Mouse (Mus musculus) central nervous system, embryonic 14 days (tissue): ENCODE measurements around the gene Cfl1. TPM values are rescaled to one million over a fixed set of nuclear protein-coding genes. Genes with fewer than 3 reads are reported as not detected.

Experiments used
- polyA plus RNA-seq: library from polyadenylated mRNA; depleted of rRNA; stranded (reverse); fragments of >200 nt; gene quantifications from 2 replicates; pipeline ENCODE4 v1.2.3, GENCODE M21; 2012; rRNA removed

Cfl1 gene
- 1,583 and 1,664 TPM in 2 replicates for polyA plus RNA-seq

DNA sequence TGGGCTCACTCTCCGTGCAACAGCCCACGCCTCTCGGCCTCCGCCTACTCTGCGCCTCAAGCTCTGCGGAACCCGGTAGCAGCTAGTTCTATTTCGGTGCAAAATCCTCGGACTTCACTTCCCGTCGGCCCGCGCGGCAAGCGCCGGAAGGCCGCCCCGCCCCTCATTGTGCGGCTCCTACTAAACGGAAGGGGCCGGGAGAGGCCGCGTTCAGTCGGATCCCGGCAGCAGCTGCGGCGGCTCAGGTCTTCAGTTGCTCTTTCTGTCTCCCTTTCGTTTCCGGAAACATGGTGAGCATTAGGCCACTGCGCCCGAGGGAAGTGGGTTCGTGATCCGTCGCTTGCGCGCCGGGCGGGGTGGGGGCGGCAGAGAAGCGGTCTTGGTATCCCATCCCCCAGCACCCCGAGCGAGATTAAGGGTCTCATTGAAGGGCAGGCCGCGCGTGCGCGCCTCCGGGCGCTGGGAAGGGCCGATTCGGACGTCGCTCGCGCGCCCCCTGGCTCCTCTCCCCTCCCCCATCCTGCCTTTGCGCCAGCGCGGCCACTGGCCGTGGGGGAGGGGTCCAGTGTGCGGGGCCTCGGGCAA lies at the start of gene Cfl1:
Cfl1 (plus strand) TSS at position 143 of the 585 bp plus-strand sequence.

DNA sequence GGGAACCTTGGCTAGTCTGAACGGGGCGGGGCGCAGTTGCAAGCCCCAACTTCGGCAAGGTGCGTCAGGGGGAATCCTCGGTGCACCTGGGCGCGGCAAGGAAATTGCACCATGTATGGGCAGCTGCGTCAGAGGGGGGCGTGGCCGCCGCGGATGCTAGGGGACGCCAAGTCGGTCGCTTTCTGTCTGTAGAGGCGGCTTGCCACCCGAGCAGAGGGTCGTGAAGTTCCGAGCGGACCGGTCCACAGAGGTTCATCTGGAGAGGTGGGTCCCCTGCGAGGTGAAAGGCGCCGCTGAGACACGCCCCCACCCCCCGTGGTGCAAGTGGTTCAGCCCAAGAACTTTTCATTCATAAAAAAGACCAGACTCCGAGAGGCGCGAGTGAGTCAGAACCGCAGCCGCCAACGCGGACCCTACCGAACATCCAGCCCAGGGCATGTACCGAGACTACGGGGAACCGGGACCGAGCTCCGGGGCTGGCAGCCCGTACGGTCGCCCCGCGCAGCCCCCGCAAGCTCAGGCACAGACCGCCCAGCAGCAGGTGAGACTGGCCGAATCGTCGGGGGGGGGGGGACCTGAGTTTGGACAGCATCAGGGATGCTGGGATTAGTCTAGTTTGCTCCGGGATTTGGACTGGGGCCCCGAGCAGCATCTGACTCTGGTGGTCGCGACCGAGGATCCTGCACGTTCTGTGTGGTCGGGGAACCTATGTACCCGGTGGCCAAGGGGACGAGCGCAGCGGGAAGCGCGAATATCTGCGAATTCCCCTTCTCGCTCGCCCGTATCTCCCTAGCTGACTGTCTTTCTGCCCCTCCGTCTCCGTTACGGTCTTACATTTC lies 42.5 kb upstream of the Cfl1 start, which contains the start of gene Fosl1:
Fosl1 (plus strand) TSS at position 33 of the 839 bp plus-strand sequence.

DNA sequence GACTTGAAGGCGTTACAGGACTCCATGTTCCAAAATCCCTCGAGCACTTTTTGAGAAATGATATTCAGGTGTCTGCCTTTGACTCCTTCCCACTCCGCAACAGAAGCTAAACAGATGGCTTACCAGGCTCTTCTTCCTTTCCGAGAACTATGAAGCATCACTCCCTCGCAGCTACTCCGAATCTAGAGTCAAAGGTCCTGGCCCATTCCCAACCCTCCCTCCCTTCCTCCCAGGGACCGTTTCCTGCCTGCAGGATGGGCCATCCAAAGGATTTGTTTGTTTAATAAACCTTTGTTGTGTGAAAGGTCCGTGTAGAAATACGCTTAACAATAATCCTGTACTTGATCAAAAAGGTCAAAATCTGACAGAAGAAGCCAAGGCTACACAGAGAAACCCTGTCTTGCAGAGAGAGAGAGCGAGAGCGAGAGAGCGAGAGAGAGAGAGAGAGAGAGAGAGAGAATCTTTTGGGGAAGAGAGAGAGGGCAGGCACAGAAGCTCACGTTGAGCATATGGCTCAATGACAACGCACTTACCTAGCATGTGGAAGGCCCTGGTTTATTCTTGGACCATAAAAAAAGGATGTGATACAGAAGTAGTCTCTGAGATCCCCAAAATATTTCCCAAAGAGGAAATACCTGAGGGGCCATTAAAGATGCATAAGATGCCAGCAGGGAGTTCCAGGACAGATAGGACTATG lies 32.4 kb upstream of the Cfl1 start, which contains the start of gene Ccdc85b:
Ccdc85b (minus strand) TSS at position 149 of the 697 bp plus-strand sequence.

DNA sequence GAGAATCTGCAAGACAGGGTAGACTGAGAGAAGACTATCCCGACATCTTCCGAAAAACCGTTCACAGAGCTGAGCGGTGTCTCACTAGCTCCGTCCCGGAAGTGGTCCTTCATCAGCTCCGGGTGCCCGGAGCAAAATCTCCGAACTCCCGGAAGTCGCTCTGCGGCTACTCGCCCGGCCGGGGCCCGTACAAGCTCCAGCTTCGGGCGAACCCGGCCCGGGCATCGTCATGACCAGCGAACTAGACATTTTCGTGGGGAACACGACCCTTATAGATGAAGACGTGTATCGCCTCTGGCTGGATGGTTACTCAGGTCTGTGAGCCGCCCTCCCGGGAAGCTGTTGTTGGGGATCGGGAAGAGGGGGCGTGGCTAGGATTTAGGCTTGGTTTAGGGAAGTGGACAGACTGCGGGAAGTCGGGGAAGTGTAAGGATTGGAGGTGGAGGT lies 29.8 kb upstream of the Cfl1 start, which contains the start of gene Fibp:
Fibp (plus strand) TSS at position 151 of the 447 bp plus-strand sequence.

DNA sequence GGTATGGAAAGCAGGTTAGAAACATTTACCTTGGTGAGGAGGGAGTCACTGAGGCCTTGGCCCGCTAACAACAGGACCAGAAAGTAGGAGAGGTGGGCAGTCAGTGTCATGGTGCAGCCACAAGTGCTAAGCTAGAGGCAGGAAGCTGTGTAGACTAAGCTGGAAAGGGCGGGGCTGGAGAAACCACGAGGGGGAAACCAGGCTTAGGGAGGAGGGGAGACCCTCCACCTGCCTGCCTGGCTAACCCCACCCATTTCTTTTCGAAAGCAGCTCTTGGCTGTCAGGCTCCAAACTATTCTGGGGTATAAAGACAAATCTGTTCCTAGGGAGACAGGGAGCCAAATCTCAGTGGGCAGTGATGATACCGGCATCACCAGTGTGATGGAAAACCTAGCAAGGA lies 21.9 kb upstream of the Cfl1 start, which contains the start of gene Ctsw:
Ctsw (minus strand) TSS at position 134 of the 400 bp plus-strand sequence.

DNA sequence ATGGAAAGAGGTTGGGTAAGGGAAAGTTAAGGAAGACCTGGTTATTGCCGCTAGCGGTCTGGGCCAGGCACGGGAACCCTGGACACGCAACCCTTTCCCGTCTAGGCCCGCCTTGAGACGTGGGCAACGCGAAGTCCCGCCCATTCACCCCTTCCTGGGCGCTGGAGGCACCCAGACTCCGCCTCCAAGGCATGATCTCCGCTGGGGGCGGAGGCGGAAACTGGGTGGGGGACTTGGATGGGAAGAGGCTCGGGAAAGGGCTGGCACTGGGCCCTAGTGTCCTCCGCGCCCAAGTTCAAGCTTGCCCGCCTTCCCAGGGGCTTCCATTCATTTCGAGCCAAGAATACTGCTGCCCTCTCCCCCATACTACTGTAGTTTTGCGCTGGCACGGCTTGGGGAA lies 16.5 kb upstream of the Cfl1 start, which contains the start of gene Efemp2:
Efemp2 (plus strand) TSS at position 235 of the 400 bp plus-strand sequence.

DNA sequence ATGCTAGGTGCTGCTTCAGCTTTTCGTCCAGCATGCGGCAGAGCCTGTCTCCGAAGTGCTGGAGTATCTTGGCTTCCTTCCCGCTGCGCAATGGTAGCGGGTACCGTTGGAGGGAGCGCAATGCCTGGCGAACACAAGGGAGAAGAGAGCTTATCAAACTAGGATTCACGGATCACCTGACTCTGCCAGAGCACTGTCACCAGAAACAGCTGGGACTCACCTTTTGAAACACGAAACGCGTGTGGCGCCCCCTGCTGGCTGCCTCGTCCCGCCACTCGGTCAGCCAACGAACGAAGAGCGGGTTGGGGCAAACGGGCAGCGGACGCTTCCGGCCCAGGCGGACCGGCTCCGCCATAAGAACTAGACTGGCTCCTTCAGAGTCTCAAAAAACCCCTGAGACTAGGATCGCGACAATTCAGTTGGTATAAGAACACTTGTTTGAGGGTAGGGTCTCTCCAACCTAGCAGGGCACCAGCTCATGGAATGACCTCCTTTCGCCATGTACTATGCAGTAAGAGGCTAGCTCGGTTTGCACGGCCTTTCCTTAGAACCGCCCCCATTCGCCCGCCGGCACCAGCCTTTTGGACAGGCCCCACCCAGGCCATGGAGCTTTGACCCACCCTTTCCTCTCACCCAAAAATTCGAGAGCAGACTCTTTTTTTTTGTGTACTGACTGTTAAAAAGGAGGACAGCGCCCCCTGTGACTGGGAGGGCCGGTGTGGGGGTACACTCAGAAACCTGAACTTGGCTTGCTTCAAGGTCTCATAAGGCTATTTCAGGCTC lies 2.3 kb upstream of the Cfl1 start, which contains the start of gene Mus81:
Mus81 (minus strand) TSS at position 635 of the 783 bp plus-strand sequence.

DNA sequence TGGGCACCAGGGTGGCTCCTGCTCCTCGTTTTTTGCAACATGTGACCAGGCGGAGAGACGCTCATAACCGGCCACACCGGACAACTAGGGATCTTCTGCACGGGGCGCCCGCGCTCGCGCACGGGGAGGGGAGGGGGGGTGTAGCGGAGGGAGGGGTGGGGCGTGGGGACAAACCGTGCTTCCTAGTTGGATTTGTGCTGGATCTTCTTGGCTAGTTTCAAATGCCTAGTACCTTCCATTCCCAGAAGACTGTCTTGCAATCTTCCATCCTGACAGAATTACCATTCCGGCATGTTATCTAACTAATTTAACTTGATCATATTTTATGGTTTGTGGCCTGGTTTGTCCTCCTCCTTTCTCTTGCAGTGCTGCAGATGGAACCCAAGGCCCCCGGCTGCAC lies 13.4 kb downstream of the Cfl1 start, which contains the start of gene 1700020D05Rik:
1700020D05Rik (minus strand) TSS at position 101 of the 400 bp plus-strand sequence.

DNA sequence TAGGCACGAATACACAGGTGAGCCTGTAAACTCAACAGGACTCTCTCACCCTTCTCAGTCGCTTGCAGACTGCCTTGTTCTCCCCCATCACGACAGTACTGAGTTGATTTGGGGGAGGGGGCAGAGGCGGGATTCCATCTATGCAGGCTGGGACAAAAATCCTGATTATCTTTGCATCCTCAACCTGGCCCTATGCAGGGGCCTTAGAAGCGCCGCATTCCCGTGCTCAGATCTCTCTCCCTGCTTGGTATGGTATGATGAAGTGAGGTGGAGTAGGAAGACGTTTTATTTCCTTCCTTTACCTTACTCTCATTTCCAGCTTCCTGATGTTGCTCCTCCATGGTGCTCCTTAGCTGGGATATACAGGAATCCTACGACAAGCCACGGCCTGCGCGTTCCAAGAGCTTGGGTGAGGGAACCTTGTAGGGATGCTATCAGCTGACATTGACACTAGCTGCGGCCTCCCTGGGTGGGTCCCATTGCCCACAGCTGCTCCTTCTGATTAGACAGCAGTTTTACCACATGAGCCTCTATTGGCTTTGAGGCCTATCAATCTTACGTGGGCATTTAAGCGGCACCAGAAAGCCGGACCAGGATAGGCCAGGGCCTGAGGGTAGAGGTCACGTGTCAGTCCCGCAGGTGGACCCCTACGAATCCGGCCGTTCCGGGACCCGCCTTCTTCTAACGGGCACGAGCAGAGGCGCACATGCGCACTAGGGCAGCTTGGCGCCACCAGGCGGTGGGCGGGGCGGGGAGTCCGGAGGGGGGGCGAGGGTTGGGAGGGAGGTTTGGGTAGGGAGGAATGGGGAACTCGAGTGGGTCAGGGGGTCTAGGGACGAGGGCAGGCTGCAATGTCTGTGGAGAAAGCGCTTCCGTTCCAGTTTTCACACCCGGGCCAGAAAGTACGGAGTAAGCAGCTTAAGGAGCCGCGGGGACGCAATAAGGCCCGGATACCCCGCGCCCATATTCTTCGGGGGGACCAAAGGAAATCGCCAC lies 20.1 kb downstream of the Cfl1 start, which contains the start of gene Snx32:
Snx32 (minus strand) TSS at position 508 of the 996 bp plus-strand sequence.

Other genes with a start within 250 kb of the Cfl1 start
- 45.1 and 54.2 TPM in 2 replicates for gene Pacs1, start 217.3 kb upstream of the Cfl1 start, polyA plus RNA-seq
- gene Sf3b2, start 195.0 kb upstream of the Cfl1 start, polyA plus RNA-seq, result 197 and 209 TPM in 2 replicates
- gene Gal3st3, start 192.1 kb upstream of the Cfl1 start, polyA plus RNA-seq, result 35.0 and 36.4 TPM in 2 replicates
- not detected in 2 replicates for gene Catsper1, start 154.7 kb upstream of the Cfl1 start, polyA plus RNA-seq
- 2.2 and 2.4 TPM in 2 replicates for gene Cst6, start 140.9 kb upstream of the Cfl1 start, polyA plus RNA-seq
- 42.2 and 43.6 TPM in 2 replicates for gene Eif1ad, start 123.7 kb upstream of the Cfl1 start, polyA plus RNA-seq
- 200 and 202 TPM in 2 replicates for gene Banf1, start 123.3 kb upstream of the Cfl1 start, polyA plus RNA-seq
- 89.8 and 93.4 TPM in 2 replicates for gene Sart1, start 101.8 kb upstream of the Cfl1 start, polyA plus RNA-seq
- 0.05 TPM in 1 of 2 replicates, not detected in the other for gene Tsga10ip, start 87.9 kb upstream of the Cfl1 start, polyA plus RNA-seq
- 304 and 309 TPM in 2 replicates for gene Drap1, start 65.5 kb upstream of the Cfl1 start, polyA plus RNA-seq
- gene AI837181, start 65.3 kb upstream of the Cfl1 start, polyA plus RNA-seq, result 76.5 and 85.9 TPM in 2 replicates
- gene Fosl1, start 42.9 kb upstream of the Cfl1 start, polyA plus RNA-seq, result 0.05 TPM in 1 of 2 replicates, not detected in the other
- 10.6 and 11.6 TPM in 2 replicates for gene Ccdc85b, start 32.6 kb upstream of the Cfl1 start, polyA plus RNA-seq
- gene Fibp, start 29.8 kb upstream of the Cfl1 start, polyA plus RNA-seq, result 216 and 221 TPM in 2 replicates
- 2.6 and 2.7 TPM in 2 replicates for gene Ctsw, start 21.9 kb upstream of the Cfl1 start, polyA plus RNA-seq
- 50.0 and 85.2 TPM in 2 replicates for gene Efemp2, start 16.5 kb upstream of the Cfl1 start, polyA plus RNA-seq
- gene Mus81, start 2.1 kb upstream of the Cfl1 start, polyA plus RNA-seq, result 57.1 and 64.2 TPM in 2 replicates
- 3.8 and 4.0 TPM in 2 replicates for gene 1700020D05Rik, start 13.3 kb downstream of the Cfl1 start, polyA plus RNA-seq
- gene Snx32, start 20.1 kb downstream of the Cfl1 start, polyA plus RNA-seq, result 103 and 108 TPM in 2 replicates
- 0.05 and 0.56 TPM in 2 replicates for gene Ovol1, start 70.2 kb downstream of the Cfl1 start, polyA plus RNA-seq
- gene Ap5b1, start 77.6 kb downstream of the Cfl1 start, polyA plus RNA-seq, result 2.4 and 2.5 TPM in 2 replicates
- 90.9 and 107 TPM in 2 replicates for gene Rnaseh2c, start 111.4 kb downstream of the Cfl1 start, polyA plus RNA-seq
- gene Kat5, start 119.8 kb downstream of the Cfl1 start, polyA plus RNA-seq, result 155 and 159 TPM in 2 replicates
- gene Rela, start 147.0 kb downstream of the Cfl1 start, polyA plus RNA-seq, result 38.6 and 41.9 TPM in 2 replicates
- gene Sipa1, start 173.3 kb downstream of the Cfl1 start, polyA plus RNA-seq, result 25.8 and 34.4 TPM in 2 replicates
- 20.8 and 24.0 TPM in 2 replicates for gene Map3k11, start 198.3 kb downstream of the Cfl1 start, polyA plus RNA-seq
- gene Pcnx3, start 198.5 kb downstream of the Cfl1 start, polyA plus RNA-seq, result 80.3 and 94.9 TPM in 2 replicates
- gene Kcnk7, start 213.9 kb downstream of the Cfl1 start, polyA plus RNA-seq, result 0.05 and 0.21 TPM in 2 replicates
- 25.1 and 28.3 TPM in 2 replicates for gene Ehbp1l1, start 235.9 kb downstream of the Cfl1 start, polyA plus RNA-seq
- gene Fam89b, start 239.2 kb downstream of the Cfl1 start, polyA plus RNA-seq, result 241 and 283 TPM in 2 replicates